Mouse (Mus musculus) liver, adult 2 months (tissue): ENCODE measurements at regions not wholly inside any gene's neighbourhood (a gene's known extent, or its start where the extent isn't known, plus 50 kb on each side); places are given as distances from the start of the nearest gene placed in this dataset.
A peak's percentile ranks its signal among the peaks of the same experiment; 100 is the strongest.

ENCODE experiments used
- CTCF ChIP-seq: fragments of 200-500 bp; IDR thresholded peaks from 2 replicates; pipeline ENCODE4 v1.5.1; 2011; ENCODE audit warnings: low read depth, low read length, control low read depth
- POLR2A ChIP-seq: fragments of 200-500 bp; IDR thresholded peaks from 2 replicates; pipeline ENCODE4 v1.6.1; 2011; ENCODE audit warnings: low read length, control low read depth; ENCODE audit not compliant: insufficient read depth; ENCODE audit errors: extremely low read depth

DNA sequence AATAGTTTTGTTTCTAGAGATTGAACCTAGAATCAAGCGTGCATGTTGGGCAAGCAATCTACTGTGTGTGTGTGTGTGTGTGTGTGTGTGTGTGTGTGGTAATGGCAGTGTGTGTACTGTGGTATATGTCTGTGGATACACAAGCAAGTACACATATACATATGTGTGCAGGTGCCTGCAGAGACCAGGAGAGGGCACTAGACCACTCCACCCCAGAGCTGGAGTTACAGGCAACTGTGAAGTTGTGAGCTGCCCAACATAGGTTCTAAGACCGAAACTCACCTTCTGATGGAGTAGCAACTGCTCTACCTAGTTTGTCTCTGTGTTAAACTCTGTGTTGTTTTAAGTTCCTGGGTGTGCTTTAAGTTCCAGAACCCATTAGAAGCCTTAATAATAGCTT is 177.7 kb upstream of the Lrig3 start:
- TF ChIP-seq CTCF (peak; percentile 31), POLR2A (no peak)
